Mouse (Mus musculus) testis, adult 2 months (tissue): ENCODE results near the gene Immp2l. TPM values are rescaled to one million over a fixed set of nuclear protein-coding genes. Genes with fewer than 3 reads are reported as not detected.

Experiments used
- H3K27ac ChIP-seq: fragments of 200-500 bp; 2 replicates; pipeline ENCODE4 v1.5.1; 2012; ENCODE audit warnings: low read depth, low read length; ENCODE audit not compliant: control insufficient read depth, insufficient read depth
- H3K27me3 ChIP-seq: fragments of 200-500 bp; 2 replicates; pipeline ENCODE4 v1.6.1; 2012; ENCODE audit warnings: mild to moderate bottlenecking, low read length, moderate library complexity; ENCODE audit not compliant: control insufficient read depth, insufficient read depth
- H3K36me3 ChIP-seq: fragments of 200-500 bp; 2 replicates; pipeline ENCODE4 v1.6.1; 2012; ENCODE audit warnings: mild to moderate bottlenecking, low read length; ENCODE audit not compliant: control insufficient read depth, insufficient read depth
- H3K4me1 ChIP-seq: fragments of 200-500 bp; 2 replicates; pipeline ENCODE4 v1.6.1; 2012; ENCODE audit warnings: low read length; ENCODE audit not compliant: control insufficient read depth, insufficient read depth
- H3K4me3 ChIP-seq: fragments of 200-500 bp; 2 replicates; pipeline ENCODE4 v1.5.1; 2012; ENCODE audit warnings: low read depth, mild to moderate bottlenecking, low read length, moderate library complexity, mixed read lengths; ENCODE audit not compliant: control insufficient read depth
- CTCF ChIP-seq: fragments of 200-500 bp; IDR thresholded peaks from 2 replicates; pipeline ENCODE4 v1.5.1; 2012; ENCODE audit warnings: low read depth, mild to moderate bottlenecking, inconsistent platforms, low read length, moderate library complexity; ENCODE audit not compliant: control insufficient read depth, insufficient read depth, insufficient replicate concordance
- POLR2A ChIP-seq: fragments of 200-500 bp; IDR thresholded peaks from 2 replicates; pipeline ENCODE4 v1.6.1; 2012; ENCODE audit warnings: low read depth, mild to moderate bottlenecking, inconsistent platforms, low read length, moderate library complexity; ENCODE audit not compliant: control insufficient read depth
- polyA plus RNA-seq: library from polyadenylated mRNA; depleted of rRNA; stranded (reverse); fragments of >200 nt; gene quantifications from 2 replicates; pipeline ENCODE4 v1.2.3, GENCODE M21; 2012

Gene Immp2l
- polyA plus RNA-seq, 1 experiment: 45.4 TPM

DNA sequence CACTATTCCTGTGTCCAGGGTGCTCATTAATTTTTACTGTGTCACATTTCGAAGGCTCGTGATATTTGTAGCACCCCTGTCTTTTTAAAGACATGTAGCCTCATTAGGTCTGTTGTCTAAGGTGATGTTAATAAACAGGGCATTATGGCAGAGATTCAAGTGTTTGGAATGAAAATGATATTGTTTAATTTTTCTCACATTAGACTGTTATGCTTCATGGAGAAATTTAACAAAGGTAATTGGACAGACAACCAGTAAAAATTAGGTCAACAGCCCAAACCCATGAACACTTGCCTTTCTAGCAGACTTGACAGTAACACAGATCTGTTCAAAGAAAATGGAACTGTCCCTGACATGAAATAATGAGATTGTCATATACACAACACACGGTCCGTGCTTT, 292.5 kb downstream of the Immp2l start:
- H3K36me3 ChIP-seq: no peaks in the 10 kb centered on the region

DNA sequence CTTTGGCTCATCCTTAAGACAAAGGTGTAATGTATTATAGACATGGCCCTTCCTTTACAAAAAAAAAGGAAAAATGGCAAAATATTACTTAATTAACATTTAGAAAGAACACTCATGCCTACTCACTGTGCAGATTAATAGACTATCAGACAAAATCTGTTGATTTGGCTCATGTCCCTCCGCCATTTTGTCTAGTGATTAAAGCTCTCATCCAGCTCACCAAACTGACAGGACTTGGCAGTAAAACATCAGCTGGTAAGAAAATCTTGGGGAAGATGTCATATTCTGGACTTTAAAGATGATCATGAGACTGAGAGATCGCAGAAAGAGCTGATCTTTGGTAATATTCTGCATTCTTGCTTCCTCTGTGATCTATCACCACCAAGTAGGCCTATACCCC, 293.5 kb downstream of the Immp2l start:
- Histone ChIP-seq H3K36me3 (no peaks in the 10 kb centered on the region), H3K27ac (no peak overlapping the region), H3K4me3 (no peak overlapping the region), H3K4me1 (no peaks in the 10 kb centered on the region), H3K27me3 (no peaks in the 10 kb centered on the region)
- TF ChIP-seq CTCF: no peak

More for the DNA sequence above, 292.5 kb downstream of the Immp2l start:
- H3K27me3 ChIP-seq: no peaks in the 10 kb centered on the region
- H3K4me3 ChIP-seq: no peak overlapping the region
- H3K4me1 ChIP-seq: no peaks in the 10 kb centered on the region
- TF ChIP-seq POLR2A (no peak), CTCF (no peak)
- no peak overlapping the region for H3K27ac ChIP-seq

DNA sequence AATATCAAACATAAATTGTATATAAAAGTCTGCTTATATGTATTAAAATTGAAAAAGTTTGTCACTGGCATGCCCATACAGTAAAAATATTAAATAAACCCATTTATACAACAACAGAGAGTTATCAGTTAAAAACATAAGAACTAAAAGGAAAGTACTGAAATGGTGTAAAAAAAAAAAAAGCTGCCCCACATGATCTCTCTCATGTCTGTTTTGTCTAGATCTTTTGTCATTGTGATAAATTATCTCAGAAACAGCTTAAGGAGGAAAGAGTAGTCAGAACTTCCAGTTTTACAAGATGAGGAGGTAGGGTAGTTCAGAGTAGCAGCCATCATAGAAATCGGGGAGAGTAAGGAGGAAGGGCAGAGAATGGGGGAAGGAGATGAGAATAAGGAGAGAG, 298.1 kb downstream of the Immp2l start:
- no peak overlapping the region for H3K4me3 ChIP-seq
- no peak overlapping the region for H3K27ac ChIP-seq
- no peaks in the 10 kb centered on the region for H3K36me3 ChIP-seq
- H3K4me1 ChIP-seq: no peaks in the 10 kb centered on the region
- H3K27me3 ChIP-seq: no peaks in the 10 kb centered on the region
- TF ChIP-seq POLR2A: no peak
- no peak for TF ChIP-seq CTCF

DNA sequence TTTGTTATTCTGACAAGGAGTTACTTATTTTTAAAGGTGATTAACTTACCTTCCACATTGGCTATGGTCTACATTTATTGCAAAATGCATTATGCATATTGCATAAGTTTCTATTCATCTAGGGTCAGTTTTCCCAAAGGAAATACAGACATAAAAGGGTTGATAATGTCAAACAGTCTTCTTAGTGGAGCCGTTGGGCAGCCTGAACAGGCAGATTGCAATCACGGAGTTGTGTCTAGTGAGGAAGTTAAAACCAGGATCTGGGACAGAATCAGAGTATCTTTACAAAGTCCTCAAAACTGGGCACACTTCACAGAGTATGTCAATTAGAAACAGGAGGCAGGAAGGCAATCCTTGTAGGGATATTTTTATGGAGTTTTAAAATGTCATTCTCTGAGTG, 300.5 kb downstream of the Immp2l start:
- TF ChIP-seq CTCF (no peak), POLR2A (no peak)
- Histone ChIP-seq H3K4me1 (no peaks in the 10 kb centered on the region), H3K4me3 (no peak overlapping the region), H3K36me3 (no peaks in the 10 kb centered on the region), H3K27me3 (no peaks in the 10 kb centered on the region), H3K27ac (no peak overlapping the region)

DNA sequence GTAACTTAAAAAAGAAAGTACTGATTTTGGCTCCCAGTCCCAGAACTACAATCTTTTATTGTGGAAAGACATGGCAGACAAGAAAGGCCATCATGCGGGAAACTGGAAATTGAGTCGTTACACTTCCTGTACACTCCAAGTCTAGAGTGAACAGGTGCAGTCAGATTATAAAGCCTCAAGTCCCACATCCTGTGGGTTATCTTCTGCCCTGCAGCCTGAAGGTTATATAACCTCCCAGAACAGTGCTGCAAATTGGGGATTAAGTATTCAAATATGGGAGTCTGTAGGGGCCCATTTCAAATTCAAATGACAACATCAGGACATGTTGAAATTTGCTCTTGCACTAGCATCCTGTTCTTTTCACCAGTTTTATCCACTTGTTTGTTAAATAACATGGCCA, 301.9 kb downstream of the Immp2l start:
- Histone ChIP-seq H3K27me3 (no peaks in the 10 kb centered on the region), H3K4me1 (no peaks in the 10 kb centered on the region), H3K27ac (no peak overlapping the region), H3K4me3 (no peak overlapping the region), H3K36me3 (no peaks in the 10 kb centered on the region)
- TF ChIP-seq POLR2A: no peak

DNA sequence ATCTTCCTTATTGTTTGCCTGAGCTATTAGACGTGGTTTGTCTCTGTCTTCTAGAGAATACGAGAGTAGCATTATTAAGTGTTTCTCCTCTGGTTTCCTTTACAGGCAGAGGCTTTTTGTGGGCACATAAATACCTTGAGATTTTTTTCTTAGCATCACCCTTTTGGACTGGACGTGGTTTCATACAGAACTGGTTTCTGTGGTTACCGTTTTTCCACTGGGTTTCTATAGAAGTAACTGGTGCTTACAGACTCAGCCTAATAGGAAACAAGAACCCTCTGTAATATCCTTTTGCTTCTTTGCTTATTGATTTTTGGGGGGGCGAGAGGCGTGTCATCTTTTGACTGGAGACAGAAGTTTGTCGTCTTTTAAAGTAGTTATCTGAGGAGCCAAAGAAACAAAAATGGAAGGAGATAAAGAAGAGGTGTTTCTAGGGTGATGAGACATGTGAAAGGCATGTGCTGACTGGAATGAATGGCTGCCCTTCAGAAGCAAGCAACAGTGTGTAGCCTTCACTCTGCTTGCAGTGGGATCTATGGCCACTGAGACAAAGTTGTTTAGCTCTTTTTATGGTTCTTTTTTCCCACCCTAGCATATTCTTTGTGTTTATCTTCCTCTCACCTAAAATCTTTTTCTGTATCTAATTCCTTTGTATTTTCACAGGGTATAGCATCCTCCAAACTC, 307.2 kb downstream of the Immp2l start:
- Histone ChIP-seq H3K36me3 (no peaks in the 10 kb centered on the region), H3K27ac (no peak overlapping the region), H3K4me1 (no peaks in the 10 kb centered on the region), H3K4me3 (no peak overlapping the region), H3K27me3 (no peaks in the 10 kb centered on the region)
- TF ChIP-seq CTCF (no peak), POLR2A (no peak)

DNA sequence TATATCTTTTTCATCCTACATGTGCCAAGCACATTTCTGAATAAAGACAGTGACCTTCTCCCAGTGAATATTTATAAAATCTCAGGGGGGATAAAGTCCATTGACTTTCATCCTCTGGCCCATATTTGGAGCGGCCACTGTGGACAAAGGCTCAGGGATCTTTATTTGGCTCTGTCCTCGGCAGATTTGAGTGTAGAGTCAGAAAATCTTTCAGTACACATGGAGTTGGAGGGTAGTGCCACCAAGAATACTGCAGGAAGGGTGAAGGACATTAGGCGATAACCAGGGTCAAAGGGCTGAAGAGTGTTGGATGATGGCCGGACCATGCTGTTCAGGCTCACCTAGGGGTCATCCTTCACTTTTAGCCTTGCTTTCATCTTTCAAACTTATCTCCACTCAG, 321.7 kb downstream of the Immp2l start:
- Histone ChIP-seq H3K27ac (no peak overlapping the region; the same call in 1 of the 2 replicates), H3K36me3 (no peaks in the 10 kb centered on the region), H3K4me3 (peak overlapping the region; percentile 25), H3K4me1 (no peaks in the 10 kb centered on the region), H3K27me3 (no peaks in the 10 kb centered on the region)
- no peak for TF ChIP-seq POLR2A
- no peak for TF ChIP-seq CTCF

DNA sequence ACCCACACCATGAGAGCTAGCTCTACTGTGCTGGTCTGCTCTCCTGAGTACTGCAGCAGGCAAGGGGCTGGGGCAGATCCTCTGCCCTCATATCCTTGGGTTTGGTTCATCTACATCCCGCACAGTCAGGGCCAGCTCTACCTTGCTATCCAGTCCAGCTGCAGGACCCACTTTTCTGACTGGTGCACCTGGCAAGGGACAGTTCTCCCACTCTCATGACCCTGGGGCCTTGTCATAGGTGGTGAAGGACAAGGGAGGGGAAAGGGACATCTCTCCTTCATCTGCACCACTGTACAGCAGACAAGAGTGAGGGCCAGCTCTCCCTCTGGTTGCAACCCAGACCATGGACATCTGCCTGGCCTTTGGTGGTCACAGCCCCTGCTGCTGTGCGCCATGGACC, 323.6 kb downstream of the Immp2l start:
- no peaks in the 10 kb centered on the region for H3K27me3 ChIP-seq
- TF ChIP-seq CTCF (no peak), POLR2A (0 out of 2 replicates have a peak, but pooled peaks have one; percentile 20)
- peak overlapping the region; percentile 75 for H3K27ac ChIP-seq
- peak overlapping the region; percentile 84 for H3K4me3 ChIP-seq
- H3K4me1 ChIP-seq: no peaks in the 10 kb centered on the region
- no peaks in the 10 kb centered on the region for H3K36me3 ChIP-seq
